Mouse (Mus musculus): ENCODE measurements around the gene Psma1.

Psma1 gene

DNA sequence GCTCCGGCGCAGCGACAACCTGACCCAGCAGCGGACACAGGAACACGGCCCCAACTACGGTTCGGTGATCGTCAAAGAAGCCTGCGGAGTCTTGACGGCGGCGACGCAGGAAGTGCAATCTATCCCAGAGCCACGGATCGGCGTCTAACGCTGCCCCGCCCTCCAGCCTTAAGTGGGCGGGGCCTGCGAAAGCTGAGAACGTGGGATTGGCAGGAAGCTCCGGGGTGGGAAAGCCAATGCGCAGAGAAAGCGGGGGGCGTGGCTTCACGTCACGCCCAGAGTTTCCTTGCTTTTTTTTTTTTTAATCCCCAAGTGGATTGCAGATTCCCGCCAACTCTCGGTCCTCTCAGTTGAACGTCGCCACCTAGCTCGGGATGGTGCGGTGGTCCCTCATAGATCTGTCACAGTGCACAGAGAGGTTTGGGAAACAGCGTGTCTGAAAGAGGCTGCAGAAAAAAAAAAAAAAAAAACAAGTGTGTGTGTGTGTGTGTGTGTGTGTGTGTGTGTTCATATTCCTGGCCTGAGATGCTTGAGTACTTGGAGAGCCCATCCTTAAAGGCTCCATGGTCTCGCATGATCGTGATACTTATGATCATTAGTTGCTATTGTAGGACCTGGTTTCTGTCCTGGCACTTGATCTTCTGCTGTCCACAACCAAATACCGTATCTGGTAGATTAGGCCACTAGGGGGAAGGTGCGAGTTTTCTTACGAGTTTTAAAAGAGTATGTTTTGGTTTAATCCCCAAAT lies at the start of gene Psma1:
Psma1 (minus strand) TSS at position 114 of the 748 bp plus-strand sequence.
- DNase-seq = peak; percentile 97

DNA sequence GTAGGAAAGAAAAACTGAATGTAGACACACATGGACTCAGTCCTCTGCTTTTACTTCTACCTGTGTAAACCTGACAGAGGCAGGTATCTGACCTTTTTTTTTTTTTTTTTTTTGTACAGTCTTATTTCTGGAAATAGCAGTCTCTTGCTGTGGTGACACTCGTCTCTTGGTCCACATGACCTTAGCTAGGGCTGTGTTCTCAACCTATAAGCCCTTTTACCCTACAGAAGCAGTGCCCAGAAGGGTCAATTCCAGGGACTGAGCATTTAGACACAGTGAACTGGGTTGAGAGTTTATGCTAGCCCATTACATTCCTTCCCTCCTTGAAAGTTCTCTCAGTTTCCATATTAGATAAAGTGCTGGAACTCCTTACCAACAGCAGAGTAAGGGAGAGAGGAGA lies 47.6 kb upstream of the Psma1 start:
- no peak for DNase-seq

- peak; percentile 48 for DNase-seq
These were observed 46.9 kb upstream of the Psma1 start for GRCm38 (mm10) chr7:114322531-114323441.

- no peak for DNase-seq
These were observed 45.9 kb upstream of the Psma1 start for GRCm38 (mm10) chr7:114321694-114322372.

GRCm38 (mm10) chr7:114317896-114318295 lies 42.0 kb upstream of the Psma1 start:
- DNase-seq = no peak

- DNase-seq = no peak
These were observed 41.5 kb upstream of the Psma1 start for GRCm38 (mm10) chr7:114317389-114317792.

DNA sequence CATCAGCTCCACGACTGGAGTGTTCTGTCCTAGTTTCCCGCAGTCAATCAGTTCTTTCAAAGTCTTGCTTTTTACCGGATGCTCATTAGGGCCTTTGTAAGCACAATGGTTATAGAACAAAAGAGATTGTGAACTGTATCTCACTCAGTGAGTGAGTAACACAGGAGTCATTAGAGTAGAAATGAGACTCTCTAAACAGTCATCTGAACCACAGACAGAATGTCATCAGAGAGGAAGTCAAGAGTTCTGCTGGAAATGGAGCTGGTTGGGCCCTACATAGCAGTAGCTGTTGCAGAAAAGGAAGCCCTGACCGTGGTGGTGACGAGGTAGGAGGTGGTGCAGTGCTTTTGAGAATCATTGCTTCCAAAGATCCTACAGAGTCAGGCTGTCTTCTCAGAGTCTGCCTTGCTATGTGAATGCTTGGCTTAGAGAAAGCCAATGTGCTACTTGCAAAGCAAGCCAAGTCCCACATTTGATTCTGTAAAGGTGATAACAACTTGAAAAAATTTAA lies 40.5 kb upstream of the Psma1 start:
- DNase-seq = no peak

- DNase-seq = no peak
These were observed 35.3 kb upstream of the Psma1 start for GRCm38 (mm10) chr7:114311209-114311608.

- DNase-seq = no peak
These were observed 33.1 kb upstream of the Psma1 start for GRCm38 (mm10) chr7:114309020-114309419.

GRCm38 (mm10) chr7:114301293-114301782 lies 25.4 kb upstream of the Psma1 start:
- peak; percentile 34 for DNase-seq

- DNase-seq = no peak
These were observed 24.9 kb upstream of the Psma1 start for GRCm38 (mm10) chr7:114300782-114301181.

DNA sequence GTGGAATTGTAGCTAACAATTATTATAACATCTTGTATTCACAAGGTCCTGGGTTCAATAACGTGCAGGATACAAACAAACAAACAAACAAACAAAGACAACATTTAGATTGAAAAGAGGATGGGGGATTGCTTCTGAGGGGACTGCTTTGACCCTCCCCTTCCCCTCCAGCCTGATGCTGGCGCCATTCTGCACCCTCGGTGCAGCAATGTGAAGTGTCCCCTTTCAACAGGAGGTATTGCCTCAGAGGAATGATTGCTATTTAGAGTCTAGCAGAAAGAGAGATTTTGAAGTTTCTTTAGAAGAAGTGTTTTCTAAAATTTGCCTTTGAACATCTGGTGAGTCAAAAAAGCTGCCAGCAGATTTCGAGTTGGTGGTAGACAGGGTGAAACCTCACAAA lies 23.3 kb upstream of the Psma1 start:
- no peak for DNase-seq

- DNase-seq = no peak
These were observed 18.8 kb upstream of the Psma1 start for GRCm38 (mm10) chr7:114294698-114295097.

GRCm38 (mm10) chr7:114293903-114294302 lies 18.0 kb upstream of the Psma1 start:
- DNase-seq = no peak

DNA sequence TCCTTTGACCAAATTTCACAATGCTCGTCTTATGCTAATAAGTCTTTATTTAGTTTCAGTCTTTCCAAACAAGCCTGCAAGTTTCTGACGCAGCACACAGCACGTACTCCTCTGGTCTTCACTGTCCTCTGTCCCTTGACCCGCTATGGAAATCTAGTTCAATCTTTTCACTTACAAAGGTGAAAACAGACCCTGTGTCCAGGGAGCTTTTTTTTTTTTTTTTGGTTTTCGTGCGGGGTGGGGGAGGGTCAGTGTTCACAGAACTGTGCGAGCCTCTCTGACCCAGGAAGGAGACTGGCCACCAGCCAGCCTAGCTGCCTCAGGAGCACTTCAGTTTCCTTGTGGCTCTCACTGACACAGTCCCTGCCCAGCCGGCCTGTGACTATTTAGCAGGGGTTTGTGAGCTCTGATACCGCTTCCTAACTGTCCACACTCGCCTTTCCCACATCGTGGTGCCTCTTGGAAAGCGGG lies 16.6 kb upstream of the Psma1 start:
- peak; percentile 87 for DNase-seq

DNA sequence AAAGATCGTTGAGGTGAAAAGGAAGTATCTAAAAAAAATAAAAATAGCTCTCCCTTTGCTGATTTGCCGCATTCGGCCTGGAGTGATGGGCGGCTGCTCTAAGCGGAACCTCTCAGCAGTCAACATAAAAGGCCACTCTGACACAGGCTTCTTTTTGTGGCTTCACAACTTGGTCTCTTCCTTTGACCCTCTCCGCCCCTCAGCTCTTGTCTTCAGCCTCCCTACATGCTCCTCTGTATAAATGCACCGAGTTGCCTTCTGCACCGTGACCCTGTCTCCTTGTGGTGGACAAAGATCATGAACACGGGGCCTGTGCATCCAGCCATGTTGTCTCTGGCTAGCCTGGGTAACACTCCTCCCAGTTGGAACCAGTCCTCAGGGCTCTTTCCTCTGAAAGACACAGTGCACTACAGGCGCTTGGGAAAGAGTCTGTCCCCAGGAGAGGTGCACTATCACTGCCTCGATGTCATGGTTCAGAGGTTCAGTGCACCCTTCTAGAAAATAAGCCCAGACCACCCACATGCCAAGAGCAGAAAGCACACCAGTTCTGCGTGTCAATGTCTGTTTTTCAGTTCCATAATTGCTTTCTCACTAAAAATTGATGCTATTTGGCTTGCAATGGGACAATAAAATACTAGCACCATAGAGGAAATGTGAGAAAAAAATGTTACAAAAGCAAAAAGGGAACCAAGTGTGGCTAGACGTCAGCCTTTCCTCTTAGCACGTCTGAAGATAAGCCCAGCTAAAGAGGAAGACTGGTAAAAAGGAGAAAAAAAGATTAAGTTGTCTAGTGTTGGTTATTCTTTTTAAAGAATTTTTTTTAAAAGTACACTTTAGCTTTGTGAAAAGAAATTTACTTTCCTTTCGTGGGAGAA lies 15.8 kb upstream of the Psma1 start:
- DNase-seq = peak; percentile 65

GRCm38 (mm10) chr7:114290078-114290506 lies 14.2 kb upstream of the Psma1 start:
- DNase-seq = peak; percentile 95

DNA sequence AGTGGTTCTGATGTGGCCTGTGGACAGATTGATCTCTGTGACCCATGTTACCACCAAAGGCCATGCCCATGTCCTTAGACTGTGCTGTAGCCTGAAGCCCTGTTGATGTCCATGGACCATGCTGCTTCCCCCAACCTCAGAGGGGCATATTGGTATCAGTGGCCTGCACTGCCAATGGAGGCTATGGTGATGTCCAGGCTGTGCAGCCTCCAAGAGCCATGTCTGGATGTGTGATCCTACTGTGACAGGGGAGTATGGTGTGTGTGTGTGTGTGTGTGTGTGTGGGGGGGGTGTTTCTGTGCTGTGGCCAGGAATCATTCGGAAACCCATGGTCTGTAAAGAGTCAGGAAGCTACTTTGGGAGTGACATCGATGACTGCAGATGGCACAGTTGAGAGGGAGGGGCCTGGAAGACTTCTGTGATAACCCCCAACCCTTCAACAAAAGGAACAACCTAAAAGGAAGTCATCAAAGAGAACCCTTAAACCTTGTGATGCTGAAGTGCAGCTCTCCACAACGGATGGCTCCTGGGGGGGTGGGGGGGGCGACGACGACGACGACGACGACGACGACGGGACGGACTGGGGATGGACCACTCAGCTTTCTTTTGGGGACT lies 8.5 kb upstream of the Psma1 start:
- DNase-seq = no peak

- peak; percentile 10 for DNase-seq
These were observed 7.1 kb upstream of the Psma1 start for GRCm38 (mm10) chr7:114283006-114283405.

GRCm38 (mm10) chr7:114281671-114282070 lies 5.8 kb upstream of the Psma1 start:
- no peak for DNase-seq

GRCm38 (mm10) chr7:114275372-114276004 lies 430 bp downstream of the Psma1 start:
- no peak for DNase-seq
